Mouse (Mus musculus) thymus, postnatal 10 days (tissue): ENCODE results near the gene Lrrtm4.

Experiments
- DNase-seq, 2 experiments: peaks; one replicate each; pipeline ENCODE4 v3.0.0; 2021; ENCODE audit warnings: low spot score in 2 of 2

The Lrrtm4 gene

GRCm38 (mm10) chr6:80018765-80019164, at the start of gene Lrrtm4:
Gene Lrrtm4, plus strand, starts transcription at chr6:80018877.
- DNase-seq = no peak

GRCm38 (mm10) chr6:80019189-80019860, 648 bp downstream of the Lrrtm4 start:
- DNase-seq = no peak

GRCm38 (mm10) chr6:80019861-80020230, 1.2 kb downstream of the Lrrtm4 start:
- DNase-seq = no peak

GRCm38 (mm10) chr6:80056849-80057248, 38.2 kb downstream of the Lrrtm4 start:
- no peak for DNase-seq

GRCm38 (mm10) chr6:80078001-80078400, 59.3 kb downstream of the Lrrtm4 start:
- no peak for DNase-seq

GRCm38 (mm10) chr6:80079290-80079689, 60.6 kb downstream of the Lrrtm4 start:
- no peak for DNase-seq

- DNase-seq = no peak
Observed at GRCm38 (mm10) chr6:80094909-80095308, 76.2 kb downstream of the Lrrtm4 start.

- no peak for DNase-seq
Observed at GRCm38 (mm10) chr6:80105343-80105742, 86.7 kb downstream of the Lrrtm4 start.

GRCm38 (mm10) chr6:80105843-80106242, 87.2 kb downstream of the Lrrtm4 start:
- DNase-seq = no peak

GRCm38 (mm10) chr6:80126419-80126818, 107.7 kb downstream of the Lrrtm4 start:
- DNase-seq = no peak

GRCm38 (mm10) chr6:80162585-80162984, 143.9 kb downstream of the Lrrtm4 start:
- no peak for DNase-seq

- no peak for DNase-seq
Observed at GRCm38 (mm10) chr6:80181916-80182315, 163.2 kb downstream of the Lrrtm4 start.

GRCm38 (mm10) chr6:80182353-80182752, 163.7 kb downstream of the Lrrtm4 start:
- no peak for DNase-seq

GRCm38 (mm10) chr6:80185489-80186113, 166.9 kb downstream of the Lrrtm4 start:
- DNase-seq = no peak

GRCm38 (mm10) chr6:80186791-80187190, 168.1 kb downstream of the Lrrtm4 start:
- no peak for DNase-seq

- DNase-seq = no peak
Observed at GRCm38 (mm10) chr6:80209476-80209875, 190.8 kb downstream of the Lrrtm4 start.

GRCm38 (mm10) chr6:80210281-80210680, 191.6 kb downstream of the Lrrtm4 start:
- no peak for DNase-seq

- no peak for DNase-seq
Observed at GRCm38 (mm10) chr6:80261595-80261994, 242.9 kb downstream of the Lrrtm4 start.

- DNase-seq = no peak
Observed at GRCm38 (mm10) chr6:80263972-80264371, 245.3 kb downstream of the Lrrtm4 start.

GRCm38 (mm10) chr6:80264584-80264983, 245.9 kb downstream of the Lrrtm4 start:
- no peak for DNase-seq

- DNase-seq = no peak
Observed at GRCm38 (mm10) chr6:80265746-80266145, 247.1 kb downstream of the Lrrtm4 start.

- DNase-seq = no peak
Observed at GRCm38 (mm10) chr6:80286968-80287367, 268.3 kb downstream of the Lrrtm4 start.

GRCm38 (mm10) chr6:80301871-80302270, 283.2 kb downstream of the Lrrtm4 start:
- no peak for DNase-seq

- DNase-seq = no peak
Observed at GRCm38 (mm10) chr6:80303568-80303967, 284.9 kb downstream of the Lrrtm4 start.
